Mouse (Mus musculus): ENCODE results near the gene Grm4. TPM values are rescaled to one million over a fixed set of nuclear protein-coding genes. Genes with fewer than 3 reads are reported as not detected.

Grm4 gene
- polyA plus RNA-seq, 1 experiment, result 0.02 TPM

GRCm38 (mm10) chr17:27541261-27541660 lies 20.1 kb upstream of the Grm4 start:
- TF ChIP-seq POLR2A (IDR thresholded peaks at IDR 0.05; ENCODE audit: low read depth, low read length) (no peak), CTCF (conservative IDR thresholded peaks at IDR 0.05; ENCODE audit: insufficient read depth, insufficient read length, low read depth, low read length) (no peak)
- no peak overlapping the region for H3K27ac ChIP-seq (ENCODE audit: insufficient read depth, low read depth, low read length)
- H3K4me1 ChIP-seq (ENCODE audit: control insufficient read depth, insufficient read depth, low read length), result no peaks in the 10 kb centered on the region
- WGBS, result 73% methylated on average over 2 of the region's 2 CpGs
- no peak for DNase-seq
- no peaks in the 10 kb centered on the region for H3K27me3 ChIP-seq (replicated peaks; ENCODE audit: control insufficient read depth, insufficient read depth, low read length)
- no peaks in the 10 kb centered on the region for H3K36me3 ChIP-seq (ENCODE audit: control insufficient read depth, insufficient read depth, low read length)
- no peak overlapping the region for H3K4me3 ChIP-seq (ENCODE audit: insufficient read depth, low read depth, low read length)

DNA sequence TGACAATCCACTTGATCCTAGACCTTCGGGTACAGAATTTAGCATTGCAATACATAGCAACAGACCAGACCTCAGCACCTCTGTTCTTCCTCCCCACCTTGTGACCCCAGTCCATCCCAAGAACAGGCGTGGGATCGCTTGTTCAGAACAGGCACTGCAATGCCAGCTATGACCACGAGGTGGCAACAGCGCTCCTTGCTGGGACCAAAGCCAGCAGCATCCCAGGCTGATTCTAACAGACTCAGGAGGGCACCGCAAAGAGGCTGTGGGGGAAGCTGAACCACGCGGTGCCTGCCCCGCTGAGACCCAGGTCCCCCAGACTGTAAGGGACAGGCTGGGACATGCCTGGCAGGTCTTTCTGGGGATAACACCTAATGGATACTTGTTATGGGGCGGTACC lies 13.5 kb upstream of the Grm4 start:
- DNase-seq, result peak; percentile 83
- no peaks in the 10 kb centered on the region for H3K36me3 ChIP-seq (ENCODE audit: control insufficient read depth, insufficient read depth, low read length)
- 6% methylated on average over 10 of the region's 10 CpGs for WGBS
- no peaks in the 10 kb centered on the region for H3K4me1 ChIP-seq (ENCODE audit: control insufficient read depth, insufficient read depth, low read length)
- no peak for TF ChIP-seq POLR2A (IDR thresholded peaks at IDR 0.05; ENCODE audit: low read depth, low read length)
- peak; percentile 99 for TF ChIP-seq CTCF (conservative IDR thresholded peaks at IDR 0.05; ENCODE audit: insufficient read depth, insufficient read length, low read depth, low read length)
- H3K27me3 ChIP-seq (replicated peaks; ENCODE audit: control insufficient read depth, insufficient read depth, low read length), result no peaks in the 10 kb centered on the region
- H3K4me3 ChIP-seq (ENCODE audit: insufficient read depth, low read depth, low read length), result no peak overlapping the region
- no peak overlapping the region for H3K27ac ChIP-seq (ENCODE audit: insufficient read depth, low read depth, low read length)

DNA sequence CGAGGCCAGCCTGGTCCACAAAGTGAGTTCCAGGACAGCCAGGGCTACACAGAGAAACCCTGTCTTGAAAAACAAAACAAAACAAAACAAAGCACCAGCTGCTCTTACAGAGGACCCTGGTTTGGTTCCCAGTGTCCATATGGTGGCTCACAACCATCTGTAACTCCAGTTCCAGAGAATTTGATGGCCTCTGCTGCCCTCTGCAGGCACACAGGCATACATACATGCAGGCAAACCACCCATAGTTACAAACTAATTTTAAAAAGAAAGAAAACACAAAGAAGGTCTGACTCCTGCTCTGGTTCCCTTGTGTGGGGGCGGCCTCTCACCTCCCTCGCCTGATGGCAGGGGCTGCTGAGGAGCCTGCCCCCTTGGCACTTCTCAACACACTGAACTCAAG lies 12.2 kb upstream of the Grm4 start:
- H3K4me1 ChIP-seq (ENCODE audit: control insufficient read depth, insufficient read depth, low read length), result no peaks in the 10 kb centered on the region
- 91% methylated on average over 3 of the region's 3 CpGs for WGBS
- peak; percentile 32; the same call in 1 of the 2 replicates for TF ChIP-seq CTCF (conservative IDR thresholded peaks at IDR 0.05; ENCODE audit: insufficient read depth, insufficient read length, low read depth, low read length)
- TF ChIP-seq POLR2A (IDR thresholded peaks at IDR 0.05; ENCODE audit: low read depth, low read length), result no peak

DNA sequence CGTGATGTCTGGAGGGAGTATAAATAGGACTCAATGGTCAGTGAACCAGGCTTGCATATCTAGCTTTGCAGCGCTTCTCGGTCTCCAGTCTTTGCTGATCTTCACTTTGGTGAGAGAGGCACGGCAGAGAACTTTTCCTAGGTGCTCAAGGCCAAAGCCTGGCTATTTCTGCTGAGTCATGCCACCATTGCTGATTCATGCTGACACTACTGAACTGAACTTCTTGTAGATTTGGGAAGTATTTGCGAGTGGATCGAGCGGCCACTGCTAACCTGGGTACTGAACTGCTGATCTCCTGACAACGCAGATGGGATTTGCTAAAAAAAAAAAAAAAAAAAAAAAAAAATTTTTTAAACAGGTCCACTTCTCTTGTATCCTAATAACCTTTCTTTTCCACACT lies 10.9 kb upstream of the Grm4 start:
- H3K27me3 ChIP-seq (replicated peaks; ENCODE audit: control insufficient read depth, insufficient read depth, low read length), result no peaks in the 10 kb centered on the region
- no peaks in the 10 kb centered on the region for H3K36me3 ChIP-seq (ENCODE audit: control insufficient read depth, insufficient read depth, low read length)
- TF ChIP-seq POLR2A (IDR thresholded peaks at IDR 0.05; ENCODE audit: low read depth, low read length), result no peak
- TF ChIP-seq CTCF (conservative IDR thresholded peaks at IDR 0.05; ENCODE audit: insufficient read depth, insufficient read length, low read depth, low read length), result no peak
- no peak for DNase-seq
- H3K4me1 ChIP-seq (ENCODE audit: control insufficient read depth, insufficient read depth, low read length), result no peaks in the 10 kb centered on the region
- H3K27ac ChIP-seq (ENCODE audit: insufficient read depth, low read depth, low read length), result no peak overlapping the region
- no peak overlapping the region for H3K4me3 ChIP-seq (ENCODE audit: insufficient read depth, low read depth, low read length)
- 73% methylated on average over 8 of the region's 8 CpGs for WGBS

More for the DNA sequence above, 12.2 kb upstream of the Grm4 start:
- no peak overlapping the region for H3K4me3 ChIP-seq (ENCODE audit: insufficient read depth, low read depth, low read length)
- H3K27me3 ChIP-seq (replicated peaks; ENCODE audit: control insufficient read depth, insufficient read depth, low read length), result no peaks in the 10 kb centered on the region
- no peak overlapping the region for H3K27ac ChIP-seq (ENCODE audit: insufficient read depth, low read depth, low read length)
- no peaks in the 10 kb centered on the region for H3K36me3 ChIP-seq (ENCODE audit: control insufficient read depth, insufficient read depth, low read length)
- no peak for DNase-seq

DNA sequence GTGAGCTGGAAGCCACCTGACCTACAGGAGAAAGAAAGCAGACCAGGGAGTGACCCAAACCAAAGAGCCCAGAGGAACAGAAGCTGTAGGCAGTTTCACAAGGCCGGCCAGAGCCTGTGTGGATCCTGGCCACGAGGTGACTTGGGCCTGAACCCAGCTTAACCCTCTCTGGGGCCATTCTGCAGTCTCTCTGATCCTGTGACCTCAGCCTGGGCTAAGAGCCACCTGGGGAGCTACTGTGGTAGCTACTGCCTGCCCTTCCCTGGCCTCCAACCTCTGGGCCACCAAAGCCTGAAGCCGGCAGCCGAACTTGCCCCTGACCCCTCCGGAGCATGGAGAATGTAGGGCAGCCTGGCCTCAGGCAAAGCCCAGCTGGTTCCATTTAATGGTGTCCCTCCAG lies 7.6 kb upstream of the Grm4 start:
- TF ChIP-seq POLR2A (IDR thresholded peaks at IDR 0.05; ENCODE audit: low read depth, low read length) (no peak), CTCF (conservative IDR thresholded peaks at IDR 0.05; ENCODE audit: insufficient read depth, insufficient read length, low read depth, low read length) (no peak)
- WGBS, result 63% methylated on average over 5 of the region's 5 CpGs
- Histone ChIP-seq H3K27ac (ENCODE audit: insufficient read depth, low read depth, low read length) (no peak overlapping the region), H3K36me3 (ENCODE audit: control insufficient read depth, insufficient read depth, low read length) (no peaks in the 10 kb centered on the region), H3K4me3 (ENCODE audit: insufficient read depth, low read depth, low read length) (no peak overlapping the region), H3K27me3 (replicated peaks; ENCODE audit: control insufficient read depth, insufficient read depth, low read length) (no peaks in the 10 kb centered on the region), H3K4me1 (ENCODE audit: control insufficient read depth, insufficient read depth, low read length) (no peaks in the 10 kb centered on the region)
- no peak for DNase-seq

GRCm38 (mm10) chr17:27528030-27528429 lies 6.8 kb upstream of the Grm4 start:
- H3K36me3 ChIP-seq (ENCODE audit: control insufficient read depth, insufficient read depth, low read length), result no peaks in the 10 kb centered on the region
- no peak for DNase-seq
- H3K4me1 ChIP-seq (ENCODE audit: control insufficient read depth, insufficient read depth, low read length), result no peaks in the 10 kb centered on the region
- TF ChIP-seq CTCF (conservative IDR thresholded peaks at IDR 0.05; ENCODE audit: insufficient read depth, insufficient read length, low read depth, low read length) (no peak), POLR2A (IDR thresholded peaks at IDR 0.05; ENCODE audit: low read depth, low read length) (no peak)
- H3K27me3 ChIP-seq (replicated peaks; ENCODE audit: control insufficient read depth, insufficient read depth, low read length), result no peaks in the 10 kb centered on the region
- H3K27ac ChIP-seq (ENCODE audit: insufficient read depth, low read depth, low read length), result no peak overlapping the region
- no peak overlapping the region for H3K4me3 ChIP-seq (ENCODE audit: insufficient read depth, low read depth, low read length)
- 34% methylated on average over 8 of the region's 8 CpGs for WGBS

GRCm38 (mm10) chr17:27527188-27527587 lies 6.0 kb upstream of the Grm4 start:
- Histone ChIP-seq H3K4me3 (ENCODE audit: insufficient read depth, low read depth, low read length) (no peak overlapping the region), H3K27me3 (replicated peaks; ENCODE audit: control insufficient read depth, insufficient read depth, low read length) (no peaks in the 10 kb centered on the region), H3K36me3 (ENCODE audit: control insufficient read depth, insufficient read depth, low read length) (no peaks in the 10 kb centered on the region), H3K27ac (ENCODE audit: insufficient read depth, low read depth, low read length) (no peak overlapping the region), H3K4me1 (ENCODE audit: control insufficient read depth, insufficient read depth, low read length) (no peaks in the 10 kb centered on the region)
- DNase-seq, result no peak
- WGBS, result 70% methylated on average over 6 of the region's 6 CpGs
- TF ChIP-seq CTCF (conservative IDR thresholded peaks at IDR 0.05; ENCODE audit: insufficient read depth, insufficient read length, low read depth, low read length), result no peak
- no peak for TF ChIP-seq POLR2A (IDR thresholded peaks at IDR 0.05; ENCODE audit: low read depth, low read length)

GRCm38 (mm10) chr17:27523121-27523520 lies 1.9 kb upstream of the Grm4 start:
- Histone ChIP-seq H3K4me1 (ENCODE audit: control insufficient read depth, insufficient read depth, low read length) (no peaks in the 10 kb centered on the region), H3K4me3 (ENCODE audit: insufficient read depth, low read depth, low read length) (no peak overlapping the region), H3K27ac (ENCODE audit: insufficient read depth, low read depth, low read length) (no peak overlapping the region), H3K36me3 (ENCODE audit: control insufficient read depth, insufficient read depth, low read length) (no peaks in the 10 kb centered on the region), H3K27me3 (replicated peaks; ENCODE audit: control insufficient read depth, insufficient read depth, low read length) (no peaks in the 10 kb centered on the region)
- DNase-seq, result no peak
- 71% methylated on average over 7 of the region's 7 CpGs for WGBS
- TF ChIP-seq CTCF (conservative IDR thresholded peaks at IDR 0.05; ENCODE audit: insufficient read depth, insufficient read length, low read depth, low read length) (no peak), POLR2A (IDR thresholded peaks at IDR 0.05; ENCODE audit: low read depth, low read length) (no peak)

Measured in kidney, adult 2 months (tissue).